Mouse (Mus musculus): ENCODE results near the gene Hdac7. TPM values are rescaled to one million over a fixed set of nuclear protein-coding genes. Genes with fewer than 3 reads are reported as not detected.

Hdac7 gene
- polyA plus RNA-seq, 1 experiment from 2014 or later = 5.3 TPM

DNA sequence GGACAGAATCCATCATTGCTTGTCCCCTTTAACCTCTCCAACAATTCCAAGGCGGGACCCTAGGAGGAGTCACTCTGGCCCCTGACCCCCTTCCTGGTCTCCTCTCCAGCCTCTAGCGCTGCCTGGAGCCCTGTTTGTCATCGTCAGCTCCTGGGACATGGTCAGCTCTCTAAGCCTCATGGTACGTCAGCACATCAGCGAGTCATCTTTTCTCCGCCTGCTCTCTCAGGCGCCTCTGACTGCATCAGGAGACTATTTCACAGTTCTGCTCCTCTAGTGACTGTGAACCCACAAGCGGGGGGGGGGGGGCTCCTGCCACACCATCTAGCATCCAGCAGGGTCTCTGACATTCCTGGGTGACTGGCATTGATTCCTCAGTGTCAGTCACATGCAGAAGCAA lies 88.9 kb downstream of the Hdac7 start:
- no peak for ATAC-seq
- no peak for DNase-seq
- 61% methylated on average over 8 of the region's 8 CpGs for WGBS (ENCODE audit: insufficient replicate concordance)
- H3K9ac ChIP-seq (replicated peaks) = no peak overlapping the region
- no peak overlapping the region for H3K4me3 ChIP-seq (ENCODE audit: low read depth, low read length)
- TF ChIP-seq EP300 (IDR thresholded peaks at IDR 0.05; ENCODE audit: low read depth) = no peak
- no peak for TF ChIP-seq CTCF (IDR thresholded peaks at IDR 0.05; ENCODE audit: low read depth)
- no peaks in the 10 kb centered on the region for H3K36me3 ChIP-seq (replicated peaks; ENCODE audit: insufficient read depth, low read length)
- peaks cover 9% of the 10 kb centered on the region for H3K4me1 ChIP-seq (ENCODE audit: insufficient read depth)
- H3K27me3 ChIP-seq (ENCODE audit: insufficient read depth, low read length) = no peaks in the 10 kb centered on the region
- H3K9me3 ChIP-seq (ENCODE audit: low read length) = no peaks in the 10 kb centered on the region
- H3K4me2 ChIP-seq (ENCODE audit: low read depth, low read length) = no peak overlapping the region
- no peak overlapping the region for H3K27ac ChIP-seq (ENCODE audit: low read depth)

DNA sequence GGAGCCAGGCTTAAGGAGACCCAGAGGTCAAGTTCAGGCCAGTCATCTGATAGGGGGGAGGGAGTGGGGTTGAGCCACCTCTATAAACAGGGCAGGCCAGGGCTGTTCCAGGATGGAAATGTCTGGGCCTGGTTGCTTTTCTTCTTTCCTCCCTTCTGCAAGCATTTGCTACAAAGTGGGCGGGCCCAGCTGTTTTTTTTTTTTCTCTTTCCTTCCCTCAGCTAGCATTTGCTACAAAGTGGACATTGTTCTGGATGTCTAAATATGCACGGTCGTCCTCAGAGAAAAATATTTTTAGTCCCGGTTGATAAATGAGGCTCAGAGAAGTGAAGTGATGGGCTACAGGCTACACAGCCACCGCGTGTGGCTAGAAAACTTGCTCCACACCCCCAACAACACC lies 89.8 kb downstream of the Hdac7 start:
- Histone ChIP-seq H3K36me3 (replicated peaks; ENCODE audit: insufficient read depth, low read length) (no peaks in the 10 kb centered on the region), H3K27ac (ENCODE audit: low read depth) (no peak overlapping the region), H3K4me2 (ENCODE audit: low read depth, low read length) (no peak overlapping the region), H3K4me3 (ENCODE audit: low read depth, low read length) (no peak overlapping the region), H3K4me1 (ENCODE audit: insufficient read depth) (peaks cover 10% of the 10 kb centered on the region), H3K9me3 (ENCODE audit: low read length) (no peaks in the 10 kb centered on the region), H3K27me3 (ENCODE audit: insufficient read depth, low read length) (no peaks in the 10 kb centered on the region), H3K9ac (replicated peaks) (no peak overlapping the region)
- no peak for TF ChIP-seq CTCF (IDR thresholded peaks at IDR 0.05; ENCODE audit: low read depth)
- TF ChIP-seq EP300 (IDR thresholded peaks at IDR 0.05; ENCODE audit: low read depth) = no peak
- 72% methylated on average over 6 of the region's 6 CpGs for WGBS (ENCODE audit: insufficient replicate concordance)
- no peak for DNase-seq
- ATAC-seq = no peak

DNA sequence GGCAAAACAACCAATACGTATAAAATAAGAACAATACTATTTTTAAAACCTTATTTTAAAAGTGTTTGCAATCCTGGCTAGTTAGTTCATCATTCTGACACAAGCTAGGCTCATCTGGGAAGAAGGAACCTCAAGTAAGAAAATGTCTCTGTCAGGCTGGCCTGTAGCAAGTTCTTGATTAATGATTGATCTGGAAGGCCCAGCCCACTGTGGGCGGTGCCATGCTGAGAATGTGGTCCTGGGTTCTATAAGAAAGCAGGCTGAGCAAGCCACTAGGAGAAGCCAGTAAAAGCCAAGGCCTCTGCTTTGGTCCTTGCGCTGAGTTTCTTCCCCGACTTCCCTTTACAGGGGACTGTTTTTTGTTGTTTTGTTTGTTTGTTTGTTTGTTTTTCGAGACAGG lies 91.8 kb downstream of the Hdac7 start:
- no peak overlapping the region for H3K27ac ChIP-seq (ENCODE audit: low read depth)
- H3K4me1 ChIP-seq (ENCODE audit: insufficient read depth) = peaks cover 18% of the 10 kb centered on the region
- no peak for TF ChIP-seq EP300 (IDR thresholded peaks at IDR 0.05; ENCODE audit: low read depth)
- TF ChIP-seq CTCF (IDR thresholded peaks at IDR 0.05; ENCODE audit: low read depth) = no peak
- H3K4me2 ChIP-seq (ENCODE audit: low read depth, low read length) = no peak overlapping the region
- no peaks in the 10 kb centered on the region for H3K36me3 ChIP-seq (replicated peaks; ENCODE audit: insufficient read depth, low read length)
- no peak for DNase-seq
- 82% methylated on average over 5 of the region's 5 CpGs for WGBS (ENCODE audit: insufficient replicate concordance)
- H3K4me3 ChIP-seq (ENCODE audit: low read depth, low read length) = no peak overlapping the region
- no peak for ATAC-seq
- no peak overlapping the region for H3K9ac ChIP-seq (replicated peaks)
- no peaks in the 10 kb centered on the region for H3K9me3 ChIP-seq (ENCODE audit: low read length)
- H3K27me3 ChIP-seq (ENCODE audit: insufficient read depth, low read length) = no peaks in the 10 kb centered on the region

- Histone ChIP-seq H3K36me3 (replicated peaks; ENCODE audit: insufficient read depth, low read length) (no peaks in the 10 kb centered on the region), H3K4me3 (ENCODE audit: low read depth, low read length) (no peak overlapping the region), H3K4me2 (ENCODE audit: low read depth, low read length) (no peak overlapping the region), H3K4me1 (ENCODE audit: insufficient read depth) (peaks cover 20% of the 10 kb centered on the region), H3K9me3 (ENCODE audit: low read length) (no peaks in the 10 kb centered on the region), H3K9ac (replicated peaks) (no peak overlapping the region), H3K27ac (ENCODE audit: low read depth) (no peak overlapping the region), H3K27me3 (ENCODE audit: insufficient read depth, low read length) (no peaks in the 10 kb centered on the region)
- TF ChIP-seq CTCF (IDR thresholded peaks at IDR 0.05; ENCODE audit: low read depth) (peak; percentile 73), EP300 (IDR thresholded peaks at IDR 0.05; ENCODE audit: low read depth) (no peak)
- ATAC-seq (no peak), DNase-seq (no peak)
- WGBS (ENCODE audit: insufficient replicate concordance) = 70% methylated on average over 2 of the region's 2 CpGs
These were observed 92.6 kb downstream of the Hdac7 start for GRCm38 (mm10) chr15:97751676-97752075.

GRCm38 (mm10) chr15:97750697-97751096 lies 93.6 kb downstream of the Hdac7 start:
- ATAC-seq (peak; percentile 69), DNase-seq (peak; percentile 83)
- no peak overlapping the region for H3K4me2 ChIP-seq (ENCODE audit: low read depth, low read length)
- H3K36me3 ChIP-seq (replicated peaks; ENCODE audit: insufficient read depth, low read length) = no peaks in the 10 kb centered on the region
- no peaks in the 10 kb centered on the region for H3K9me3 ChIP-seq (ENCODE audit: low read length)
- no peak overlapping the region for H3K4me3 ChIP-seq (ENCODE audit: low read depth, low read length)
- no peak for TF ChIP-seq EP300 (IDR thresholded peaks at IDR 0.05; ENCODE audit: low read depth)
- no peak for TF ChIP-seq CTCF (IDR thresholded peaks at IDR 0.05; ENCODE audit: low read depth)
- no peaks in the 10 kb centered on the region for H3K27me3 ChIP-seq (ENCODE audit: insufficient read depth, low read length)
- H3K9ac ChIP-seq (replicated peaks) = no peak overlapping the region
- 19% methylated on average over 12 of the region's 12 CpGs for WGBS (ENCODE audit: insufficient replicate concordance)
- peaks cover 21% of the 10 kb centered on the region for H3K4me1 ChIP-seq (ENCODE audit: insufficient read depth)
- peak overlapping the region; percentile 44; the same call in 1 of the 2 replicates for H3K27ac ChIP-seq (ENCODE audit: low read depth)

DNA sequence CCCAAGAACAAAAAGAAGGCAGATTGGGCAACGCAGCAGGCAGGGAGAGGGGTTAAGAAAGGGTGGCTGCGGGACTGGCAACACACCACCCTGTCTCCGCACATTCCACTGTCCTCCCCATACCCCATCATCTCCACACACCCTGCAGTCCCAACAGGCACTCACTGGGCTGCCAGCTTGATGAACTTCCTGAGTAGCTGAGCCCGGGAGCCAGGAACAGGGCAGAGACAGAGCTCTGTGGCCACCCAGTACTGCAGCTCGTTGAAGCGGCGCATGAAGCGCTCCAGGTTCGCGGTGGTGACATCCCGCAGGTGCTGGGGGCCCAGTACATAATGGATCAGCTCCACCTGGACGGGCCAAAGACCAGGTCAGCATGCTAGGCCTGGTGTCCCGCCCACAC lies 94.5 kb downstream of the Hdac7 start:
- no peaks in the 10 kb centered on the region for H3K36me3 ChIP-seq (replicated peaks; ENCODE audit: insufficient read depth, low read length)
- 77% methylated on average over 13 of the region's 13 CpGs for whole genome bisulfite sequencing (ENCODE audit: insufficient replicate concordance)
- no peaks in the 10 kb centered on the region for H3K9me3 ChIP-seq (ENCODE audit: low read length)
- no peak overlapping the region for H3K4me2 ChIP-seq (ENCODE audit: low read depth, low read length)
- no peak for DNase-seq
- H3K27me3 ChIP-seq (ENCODE audit: insufficient read depth, low read length) = no peaks in the 10 kb centered on the region
- H3K27ac ChIP-seq (ENCODE audit: low read depth) = peak overlapping the region; percentile 44; the same call in 1 of the 2 replicates
- no peak overlapping the region for H3K4me3 ChIP-seq (ENCODE audit: low read depth, low read length)
- H3K9ac ChIP-seq (replicated peaks) = no peak overlapping the region
- ATAC-seq = no peak
- peaks cover 27% of the 10 kb centered on the region for H3K4me1 ChIP-seq (ENCODE audit: insufficient read depth)
- TF ChIP-seq CTCF (IDR thresholded peaks at IDR 0.05; ENCODE audit: low read depth) = no peak
- TF ChIP-seq EP300 (IDR thresholded peaks at IDR 0.05; ENCODE audit: low read depth) = no peak

GRCm38 (mm10) chr15:97749397-97749796 lies 94.9 kb downstream of the Hdac7 start:
- Histone ChIP-seq H3K27ac (ENCODE audit: low read depth) (no peak overlapping the region), H3K4me2 (ENCODE audit: low read depth, low read length) (no peak overlapping the region), H3K9ac (replicated peaks) (no peak overlapping the region), H3K36me3 (replicated peaks; ENCODE audit: insufficient read depth, low read length) (no peaks in the 10 kb centered on the region), H3K27me3 (ENCODE audit: insufficient read depth, low read length) (no peaks in the 10 kb centered on the region), H3K4me3 (ENCODE audit: low read depth, low read length) (no peak overlapping the region), H3K4me1 (ENCODE audit: insufficient read depth) (peaks cover 27% of the 10 kb centered on the region), H3K9me3 (ENCODE audit: low read length) (no peaks in the 10 kb centered on the region)
- DNase-seq (no peak), ATAC-seq (no peak)
- 88% methylated on average over 9 of the region's 9 CpGs for WGBS (ENCODE audit: insufficient replicate concordance)
- TF ChIP-seq EP300 (IDR thresholded peaks at IDR 0.05; ENCODE audit: low read depth) (no peak), CTCF (IDR thresholded peaks at IDR 0.05; ENCODE audit: low read depth) (no peak)

All from liver, postnatal 0 days (tissue).